In the genomic region with DNA sequence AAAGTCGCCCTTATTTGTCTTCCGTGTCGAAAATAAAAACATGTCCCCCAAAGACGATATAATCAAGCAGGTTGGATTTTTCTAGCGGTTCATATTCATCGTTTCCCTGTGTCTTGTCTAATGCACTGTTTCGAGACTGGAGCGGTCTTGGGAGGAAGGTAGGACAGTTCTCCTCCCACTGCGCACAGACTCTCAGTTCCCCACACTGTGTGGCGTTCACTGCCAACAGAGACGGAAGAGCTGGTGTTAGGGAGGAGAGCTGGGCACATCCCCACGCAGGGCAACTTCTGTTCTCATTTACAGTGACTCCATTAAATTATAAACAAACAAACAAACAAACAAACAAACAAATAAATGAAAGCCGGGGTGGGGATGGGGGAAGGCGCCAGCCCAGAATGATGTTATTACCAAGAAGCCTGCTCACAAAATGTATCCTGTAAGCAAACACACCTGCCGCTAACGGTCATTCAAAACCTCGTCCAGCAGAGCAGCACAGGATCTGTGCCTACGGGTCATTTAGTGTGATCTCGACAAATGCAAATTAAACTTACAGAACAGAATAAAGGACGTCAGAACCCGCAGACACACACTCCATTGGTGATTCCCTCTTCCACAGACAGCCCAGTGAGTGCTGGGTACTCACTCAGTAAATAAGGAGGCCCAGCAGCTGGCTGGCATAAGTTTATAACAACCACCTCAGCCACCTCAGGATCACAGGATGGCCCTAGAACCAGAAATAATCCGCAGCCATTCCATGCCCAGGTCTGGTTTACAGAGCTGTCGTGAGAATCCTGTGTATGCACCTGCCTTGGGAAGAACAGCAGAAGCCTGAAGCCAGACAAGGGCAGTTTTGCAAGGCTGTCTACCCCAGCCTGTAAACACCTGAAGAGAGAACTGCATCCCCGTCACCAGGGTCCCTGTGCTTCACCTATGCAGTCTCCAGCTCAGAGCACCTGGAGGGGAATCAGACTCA, we compare ENCODE assay signal across 8 mouse cellular contexts.
DNase-seq lines count a peak whose midpoint lies in the region; ATAC-seq lines count a peak whose summit lies in the region.

No protein-coding gene starts in this region.

- peak overlapping the region; percentile 23; the same call in 1 of the 2 replicates for H3K27ac ChIP-seq in embryonic facial prominence, embryonic 13.5 days
- peak overlapping the region; percentile 66; the same call in 1 of the 2 replicates for H3K27ac ChIP-seq in intestine, embryonic 15.5 days
- peak overlapping the region; percentile 74; the same call in 1 of the 2 replicates for H3K27ac ChIP-seq in neural tube, embryonic 12.5 days

- H3K36me3 ChIP-seq in embryonic facial prominence, embryonic 13.5 days, result no peaks in the 10 kb centered on the region
- H3K36me3 ChIP-seq in intestine, embryonic 15.5 days, result no peaks in the 10 kb centered on the region
- no peaks in the 10 kb centered on the region for H3K36me3 ChIP-seq in neural tube, embryonic 12.5 days

- 14% methylated on average over 24 of the region's 24 CpGs for WGBS in embryonic facial prominence, embryonic 13.5 days
- 21% methylated on average over 24 of the region's 24 CpGs for WGBS in intestine, embryonic 15.5 days
- 14% methylated on average over 24 of the region's 24 CpGs for WGBS in neural tube, embryonic 12.5 days

- H3K4me1 ChIP-seq in embryonic facial prominence, embryonic 13.5 days, result peaks cover 52% of the 10 kb centered on the region
- H3K4me1 ChIP-seq in intestine, embryonic 15.5 days (replicated peaks), result peaks cover 31% of the 10 kb centered on the region
- H3K4me1 ChIP-seq in neural tube, embryonic 12.5 days, result peaks cover 57% of the 10 kb centered on the region

- peak overlapping the region; percentile 30 for H3K4me3 ChIP-seq in embryonic facial prominence, embryonic 13.5 days
- H3K4me3 ChIP-seq in intestine, embryonic 15.5 days (replicated peaks), result peak overlapping the region; percentile 28
- peak overlapping the region; percentile 27 for H3K4me3 ChIP-seq in neural tube, embryonic 12.5 days

- peak overlapping the region; percentile 22 for H3K9ac ChIP-seq in embryonic facial prominence, embryonic 13.5 days
- H3K9ac ChIP-seq in intestine, embryonic 15.5 days, result peak overlapping the region; percentile 23; the same call in 1 of the 2 replicates
- H3K9ac ChIP-seq in neural tube, embryonic 12.5 days, result peak overlapping the region; percentile 56

- peak; percentile 51 for DNase-seq in layer of hippocampus, adult 11-12 months (ENCODE audit: low spot score)
- DNase-seq in layer of hippocampus, postnatal 14 days (ENCODE audit: low spot score in 2 of 2), result no peak
- DNase-seq in layer of hippocampus, postnatal 36 days, result no peak
- DNase-seq in adrenal gland, postnatal 4 days (ENCODE audit: low spot score in 2 of 2), result no peak
- DNase-seq in frontal cortex, postnatal 14 days (ENCODE audit: low spot score in 2 of 2), result no peak

- ATAC-seq in embryonic facial prominence, embryonic 13.5 days (ENCODE audit: insufficient number of reproducible peaks, insufficient read depth, low FRiP score, low TSS enrichment, low read depth), result no peak
- peak; percentile 70 for ATAC-seq in intestine, embryonic 15.5 days
- ATAC-seq in neural tube, embryonic 12.5 days (ENCODE audit: low FRiP score, low read depth), result peak; percentile 85

- no peaks in the 10 kb centered on the region for H3K9me3 ChIP-seq in embryonic facial prominence, embryonic 13.5 days
- H3K9me3 ChIP-seq in intestine, embryonic 15.5 days, result no peaks in the 10 kb centered on the region
- H3K9me3 ChIP-seq in neural tube, embryonic 12.5 days, result no peaks in the 10 kb centered on the region

- H3K4me2 ChIP-seq in embryonic facial prominence, embryonic 13.5 days, result peak overlapping the region; percentile 61
- H3K4me2 ChIP-seq in intestine, embryonic 15.5 days (replicated peaks), result peak overlapping the region; percentile 56
- peak overlapping the region; percentile 65 for H3K4me2 ChIP-seq in neural tube, embryonic 12.5 days (replicated peaks)

- H3K27me3 ChIP-seq in embryonic facial prominence, embryonic 13.5 days, result no peaks in the 10 kb centered on the region
- H3K27me3 ChIP-seq in intestine, embryonic 15.5 days (replicated peaks), result no peaks in the 10 kb centered on the region
- no peaks in the 10 kb centered on the region for H3K27me3 ChIP-seq in neural tube, embryonic 12.5 days (replicated peaks)

Comparison
In these comparisons a context has a peak if more than half of its experiments do, and no peak if none do; other contexts are left out.
1. H3K27ac ChIP-seq: peak in every context shown above with its lines; median percentile 74 in neural tube, embryonic 12.5 days; 66 in intestine, embryonic 15.5 days; 23 in embryonic facial prominence, embryonic 13.5 days.